Mouse (Mus musculus) liver, embryonic 14.5 days (tissue): ENCODE data around the gene Zbtb11. TPM values are rescaled to one million over a fixed set of nuclear protein-coding genes. Genes with fewer than 3 reads are reported as not detected.
A peak's percentile ranks its signal among the peaks of the same experiment; 100 is the strongest.
"Not testable (repeated sequence)": the region's sequence is repeated elsewhere in the genome, so short reads cannot be mapped to it uniquely, and the experiment has no call there.

ENCODE experiments used
- ATAC-seq: fragments of 200-750 bp; cut with Nextera tagmentation; 2 replicates; pipeline ENCODE4 v1.8.0; 2017; ENCODE audit warnings: moderate number of reproducible peaks, mild to moderate bottlenecking, moderate library complexity; ENCODE audit not compliant: insufficient read depth
- DNase-seq, 3 experiments: peaks; one replicate each; pipeline ENCODE4 v3.0.0-alpha.2; 2012 to 2013; ENCODE audit warnings: low read depth in 3 of 3, low spot score in 3 of 3
- H3K27ac ChIP-seq: fragments of 300-500 bp; sonication (generic); 2 replicates; pipeline ENCODE4 v1.5.1; 2014; ENCODE audit warnings: moderate library complexity, mild to moderate bottlenecking, control low read depth, inconsistent platforms
- H3K27me3 ChIP-seq: fragments of 300-500 bp; sonication (generic); 2 replicates; pipeline ENCODE4 v1.6.1; 2014; ENCODE audit warnings: mild to moderate bottlenecking, low read length, moderate library complexity; ENCODE audit not compliant: control insufficient read depth, insufficient read depth
- H3K36me3 ChIP-seq: fragments of 300-500 bp; sonication (generic); replicated peaks from 2 replicates; pipeline ENCODE4 v1.6.1; 2014; ENCODE audit warnings: low read depth; ENCODE audit not compliant: control insufficient read depth, insufficient read depth
- H3K4me1 ChIP-seq, 2 experiments: fragments of 200-500 bp in 1 of 2; fragments of 300-500 bp in 1 of 2; sonication (generic) in 1 of 2; replicated peaks; 2 replicates each; pipeline ENCODE4 v1.6.1; 2012 to 2014; ENCODE audit warnings: antibody characterized with exemption in 1 of 2, inconsistent platforms in 1 of 2, low read length in 1 of 2; ENCODE audit not compliant: control insufficient read depth in 2 of 2, insufficient read depth in 2 of 2
- H3K4me2 ChIP-seq: fragments of 300-500 bp; sonication (generic); 2 replicates; pipeline ENCODE4 v1.6.1; 2014; ENCODE audit warnings: low read depth, mild to moderate bottlenecking, control low read depth, moderate library complexity
- H3K4me3 ChIP-seq, 2 experiments: fragments of 200-500 bp in 1 of 2; fragments of 300-500 bp in 1 of 2; sonication (generic) in 1 of 2; 2 replicates each; pipeline ENCODE4 v1.5.1; 2012 to 2014; ENCODE audit warnings: low read depth in 2 of 2, low read length in 2 of 2, mild to moderate bottlenecking in 2 of 2, control low read depth in 1 of 2, inconsistent platforms in 1 of 2, moderate library complexity in 1 of 2; ENCODE audit not compliant: insufficient read depth in 1 of 2
- H3K9ac ChIP-seq: fragments of 300-500 bp; sonication (generic); replicated peaks from 2 replicates; pipeline ENCODE4 v1.6.1; 2014; ENCODE audit warnings: mild to moderate bottlenecking, control low read depth, moderate library complexity
- H3K9me3 ChIP-seq: fragments of 300-500 bp; sonication (generic); 2 replicates; pipeline ENCODE4 v1.6.1; 2016; ENCODE audit warnings: low read length, mixed read lengths; ENCODE audit not compliant: control insufficient read depth
- CTCF ChIP-seq: IDR thresholded peaks from 2 replicates; pipeline ENCODE4 v1.5.1; 2016; ENCODE audit warnings: antibody characterized with exemption, low read depth, control low read depth
- EP300 ChIP-seq: IDR thresholded peaks from 2 replicates; pipeline ENCODE4 v1.6.1; 2016; ENCODE audit warnings: antibody characterized with exemption, low read depth
- WGBS: fragments of 180-500 bp; shearing (Covaris S2); extraction: QIAGEN DNeasy Blood & Tissue Kit; methylation state at CpG from one replicate; pipeline ENCODE4 v1.1.7; 2014; ENCODE audit not compliant: insufficient replicate concordance; 5-methylcytosine and 5-hydroxymethylcytosine counted together
- polyA plus RNA-seq, 2 experiments: library from polyadenylated mRNA; depleted of rRNA in 1 of 2; stranded (reverse) in 1 of 2; unstranded in 1 of 2; fragments of >200 nt; fragmentation: Nextera tagmentation in 1 of 2; extraction: Ambion mirVana in 1 of 2; gene quantifications; 2 replicates each; pipeline versions ENCODE4 v1.2.1 to v1.2.3; 2012 to 2014

The Zbtb11 gene
- polyA plus RNA-seq, 2 experiments = 5.1 to 8.4 TPM

DNA sequence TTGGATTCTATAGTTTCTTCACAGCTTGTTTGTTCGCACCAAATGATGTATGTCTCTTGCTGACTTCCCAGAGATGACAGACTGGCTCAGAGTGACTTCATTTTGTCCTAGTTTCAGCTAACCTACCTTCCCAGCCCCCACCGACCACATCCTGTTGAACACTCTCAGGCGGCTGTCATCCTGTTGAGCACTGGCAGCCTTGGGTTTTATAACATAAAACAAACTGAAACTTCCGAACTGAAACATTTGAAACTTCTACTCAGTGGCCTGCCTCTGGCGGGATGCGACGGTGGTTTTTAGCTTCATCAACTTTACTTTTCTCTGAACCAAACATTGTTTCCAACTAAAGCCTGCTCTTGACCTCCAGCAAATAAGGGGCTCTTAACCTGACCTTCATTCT, 24.7 kb upstream of the Zbtb11 start:
- H3K4me2 ChIP-seq = no peak overlapping the region
- H3K4me1 ChIP-seq = peaks cover 1 to 3% of the 10 kb centered on the region in 2 experiments; a peak in 1 of 4 replicates
- no peak for TF ChIP-seq CTCF
- no peak for TF ChIP-seq EP300
- no peak overlapping the region for H3K27ac ChIP-seq
- H3K9me3 ChIP-seq = no peaks in the 10 kb centered on the region
- no peaks in the 10 kb centered on the region for H3K27me3 ChIP-seq
- DNase-seq (no peak), ATAC-seq (no peak)
- no peak overlapping the region for H3K9ac ChIP-seq
- no peaks in the 10 kb centered on the region for H3K36me3 ChIP-seq
- 5% methylated on average over 7 of the region's 7 CpGs for WGBS
- no peak overlapping the region for H3K4me3 ChIP-seq

DNA sequence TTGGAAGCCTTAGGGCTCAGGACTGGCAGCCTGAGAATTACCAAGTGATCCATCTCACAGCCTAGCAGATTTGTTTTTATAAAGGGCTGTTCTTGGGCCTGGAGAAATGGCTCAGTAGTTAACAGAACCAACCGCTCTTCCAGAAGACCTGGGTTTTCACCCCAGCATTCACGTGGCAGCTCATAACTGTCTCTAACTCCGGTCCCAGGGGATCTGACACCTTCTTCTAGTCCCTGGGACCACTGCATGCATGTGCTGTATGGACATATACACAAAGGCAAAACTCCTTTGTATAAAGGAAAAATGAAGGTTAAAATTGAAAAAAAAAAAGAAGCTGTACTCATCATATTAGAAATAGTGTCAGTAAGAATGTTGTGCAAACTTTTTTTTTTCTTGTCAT, 23.2 kb upstream of the Zbtb11 start:
- 61% methylated on average over 3 of the region's 3 CpGs for WGBS
- Histone ChIP-seq H3K4me2 (no peak overlapping the region; the same call in 1 of the 2 replicates), H3K4me1 (peaks cover 1 to 3% of the 10 kb centered on the region in 2 experiments; a peak in 1 of 4 replicates), H3K9ac (no peak overlapping the region), H3K27ac (no peak overlapping the region), H3K36me3 (no peaks in the 10 kb centered on the region), H3K27me3 (no peaks in the 10 kb centered on the region), H3K9me3 (no peaks in the 10 kb centered on the region), H3K4me3 (no peak overlapping the region)
- TF ChIP-seq EP300 (no peak), CTCF (no peak)
- ATAC-seq (no peak), DNase-seq (no peak)

DNA sequence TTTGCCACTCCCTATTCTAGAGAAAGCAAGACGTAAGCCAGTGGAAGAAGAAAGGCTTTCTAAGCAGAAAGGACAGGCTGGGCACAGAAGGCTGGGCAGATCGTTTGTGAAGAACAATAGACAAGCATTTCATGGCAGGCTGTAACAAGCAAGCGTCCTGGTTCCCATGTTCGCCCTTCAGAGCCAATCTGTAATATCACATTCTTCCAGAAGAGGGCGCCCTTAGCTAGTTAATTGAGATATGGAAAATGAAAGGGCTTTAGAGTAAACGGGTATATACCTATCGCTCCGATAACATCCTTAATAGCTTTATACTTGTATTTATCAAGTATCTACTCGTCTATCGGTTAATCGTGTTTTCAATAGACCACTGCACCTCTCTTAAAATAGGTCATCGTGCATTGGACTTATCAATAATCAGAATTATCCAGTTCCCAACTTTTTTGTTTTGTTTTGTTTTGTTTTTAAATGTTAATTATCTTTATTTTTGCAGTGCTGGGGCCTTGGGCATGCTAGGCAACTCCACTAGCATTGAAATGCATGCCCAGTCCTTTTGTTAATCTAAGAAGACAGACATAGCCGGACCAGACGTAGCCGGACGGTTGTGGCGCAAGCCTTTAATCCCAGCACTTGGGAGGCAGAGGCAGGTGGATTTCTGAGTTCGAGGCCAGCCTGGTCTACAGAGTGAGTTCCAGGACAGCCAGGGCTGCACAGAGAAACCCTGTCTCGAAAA, 22.6 kb upstream of the Zbtb11 start:
- WGBS = 21% methylated on average over 19 of the region's 19 CpGs
- Histone ChIP-seq H3K9me3 (no peaks in the 10 kb centered on the region), H3K36me3 (no peaks in the 10 kb centered on the region), H3K4me3 (peak overlapping the region; percentile 45 to 56; a peak in 3 of 4 replicates), H3K27ac (no peak overlapping the region), H3K4me1 (peaks cover 1 to 3% of the 10 kb centered on the region in 2 experiments; a peak in 1 of 4 replicates), H3K27me3 (no peaks in the 10 kb centered on the region), H3K9ac (peak overlapping the region; percentile 54), H3K4me2 (peak overlapping the region; percentile 68)
- TF ChIP-seq CTCF (peak; percentile 82), EP300 (no peak)
- DNase-seq (peak; percentile 70 to 80 (median 72)), ATAC-seq (peak; percentile 51; the same call in 1 of the 2 replicates)

DNA sequence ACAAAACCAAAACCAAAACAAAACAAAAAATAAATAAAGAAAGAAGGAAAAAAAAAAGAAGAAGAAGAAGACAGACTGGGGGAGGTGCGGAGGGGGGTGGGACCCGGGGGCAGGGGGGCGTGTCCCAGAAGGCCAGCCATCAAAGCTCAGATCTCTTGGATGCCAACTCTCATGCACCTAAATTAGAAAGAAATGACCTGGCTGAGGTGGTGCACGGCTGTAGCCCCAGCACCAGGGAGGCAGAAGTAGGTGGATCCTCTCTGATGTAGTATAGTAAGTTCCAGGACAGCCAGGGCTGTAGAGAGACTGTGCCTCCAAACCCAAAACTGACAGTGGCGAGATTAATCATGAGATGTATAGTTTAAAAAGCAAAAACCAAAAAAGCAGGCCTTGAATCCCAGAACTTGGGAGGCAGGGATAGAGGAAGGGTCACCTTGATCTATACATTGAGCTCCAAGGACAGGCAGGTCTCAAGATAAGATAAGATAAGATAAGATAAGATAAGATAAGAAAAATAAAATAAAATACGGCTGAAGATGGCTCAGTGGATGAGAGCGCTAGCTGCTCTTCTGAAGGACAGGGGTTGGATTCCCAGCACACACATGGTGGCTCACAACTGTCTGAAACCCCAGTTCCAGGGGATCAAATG, 21.9 kb upstream of the Zbtb11 start:
- Histone ChIP-seq H3K9me3 (no peaks in the 10 kb centered on the region), H3K4me1 (peaks cover 1 to 3% of the 10 kb centered on the region in 2 experiments; a peak in 1 of 4 replicates), H3K27ac (no peak overlapping the region), H3K27me3 (no peaks in the 10 kb centered on the region), H3K4me3 (no peak overlapping the region; a peak in 1 of 4 replicates), H3K9ac (no peak overlapping the region; the same call in 1 of the 2 replicates), H3K36me3 (no peaks in the 10 kb centered on the region), H3K4me2 (peak overlapping the region; percentile 68)
- WGBS = 46% methylated on average over 7 of the region's 7 CpGs
- no peak for DNase-seq
- ATAC-seq = no peak
- TF ChIP-seq EP300 (no peak), CTCF (no peak)

DNA sequence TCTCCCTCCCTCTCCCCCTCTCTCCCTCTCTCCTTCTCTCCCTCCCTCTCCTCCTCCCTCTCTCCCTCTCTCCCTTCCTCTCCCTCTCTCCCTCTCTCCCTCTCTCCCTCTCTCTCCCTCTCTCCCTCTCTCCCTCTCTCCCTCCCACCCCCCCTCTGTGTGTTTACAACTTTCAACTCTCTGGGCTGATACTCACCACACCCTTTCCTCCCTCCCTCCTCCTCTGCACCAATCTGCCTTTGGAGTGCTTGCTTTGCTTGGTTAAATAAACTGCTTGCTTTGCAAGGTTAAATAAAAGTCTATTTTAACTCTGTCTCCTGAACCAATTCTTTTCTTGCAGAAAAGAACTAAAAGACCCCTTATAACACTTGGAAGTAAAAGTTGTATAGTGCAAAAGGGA, 20.9 kb upstream of the Zbtb11 start:
- ATAC-seq (no peak), DNase-seq (no peak)
- Histone ChIP-seq H3K9ac (no peak overlapping the region), H3K27ac (no peak overlapping the region), H3K4me2 (no peak overlapping the region), H3K4me1 (peaks cover 1 to 3% of the 10 kb centered on the region in 2 experiments; a peak in 1 of 4 replicates), H3K36me3 (no peaks in the 10 kb centered on the region), H3K27me3 (no peaks in the 10 kb centered on the region), H3K9me3 (no peaks in the 10 kb centered on the region), H3K4me3 (no peak overlapping the region)
- TF ChIP-seq EP300 = no peak
- no peak for TF ChIP-seq CTCF

DNA sequence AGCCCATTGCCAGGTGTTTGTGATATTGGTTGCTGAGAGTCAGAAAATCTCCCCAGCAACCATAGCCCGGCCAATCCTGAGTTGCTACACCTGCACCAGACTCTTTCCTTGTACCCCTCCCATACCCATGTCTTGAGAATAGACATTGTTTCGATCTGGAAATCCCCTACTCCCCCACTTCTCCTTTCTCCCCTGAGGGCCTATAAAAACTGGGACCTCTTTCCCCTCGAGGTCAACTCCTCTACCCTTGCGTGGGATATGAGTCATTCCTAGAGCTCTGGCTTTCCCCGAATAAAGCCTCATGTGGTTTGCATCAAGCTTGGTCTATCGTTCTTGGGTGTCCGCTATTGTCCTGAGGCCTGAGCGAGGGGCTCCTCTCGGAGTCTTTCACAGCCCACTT, 19.5 kb upstream of the Zbtb11 start:
- H3K27ac ChIP-seq, H3K9ac ChIP-seq, DNase-seq, H3K9me3 ChIP-seq, H3K36me3 ChIP-seq, H3K4me2 ChIP-seq, H3K27me3 ChIP-seq, ATAC-seq, H3K4me1 ChIP-seq, H3K4me3 ChIP-seq: not testable (repeated sequence)
- 69% methylated on average over 9 of the region's 9 CpGs for WGBS

DNA sequence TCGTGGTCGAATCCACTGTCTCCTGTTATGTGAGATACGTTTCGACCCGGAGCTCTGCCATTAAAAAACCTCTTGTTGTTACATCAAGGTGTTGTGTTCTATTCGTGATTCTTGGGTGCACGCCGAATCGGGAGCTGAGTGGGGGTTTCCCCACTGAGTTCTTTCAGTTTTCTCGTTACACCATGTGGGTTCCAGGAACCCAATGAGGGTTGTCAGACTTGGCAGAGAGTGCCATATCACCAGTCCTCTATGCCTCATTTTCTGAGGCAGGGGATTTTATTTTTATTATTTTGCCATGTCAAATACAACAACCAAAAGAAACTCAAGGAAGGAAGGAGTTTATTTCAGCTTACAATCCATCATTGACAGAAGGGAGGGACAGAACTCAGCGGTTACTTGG, 10.6 kb upstream of the Zbtb11 start:
- not testable (repeated sequence) for H3K27ac ChIP-seq, H3K36me3 ChIP-seq

More for the DNA sequence above, 10.6 kb upstream of the Zbtb11 start:
- not testable (repeated sequence) for H3K27me3 ChIP-seq, H3K9me3 ChIP-seq, H3K4me1 ChIP-seq, ATAC-seq, DNase-seq, H3K9ac ChIP-seq, H3K4me3 ChIP-seq, H3K4me2 ChIP-seq
- WGBS = 83% methylated on average over 5 of the region's 11 CpGs
